Mouse (Mus musculus) c-Kit-positive CD71-positive TER-119-positive erythroid progenitor cells, embryonic 14.5 days (primary cell): ENCODE data around the gene Olfr849.

Source experiments
- DNase-seq: peaks from one replicate; pipeline ENCODE4 v3.0.0-alpha.2; 2013; ENCODE audit warnings: low spot score

Gene Olfr849

DNA sequence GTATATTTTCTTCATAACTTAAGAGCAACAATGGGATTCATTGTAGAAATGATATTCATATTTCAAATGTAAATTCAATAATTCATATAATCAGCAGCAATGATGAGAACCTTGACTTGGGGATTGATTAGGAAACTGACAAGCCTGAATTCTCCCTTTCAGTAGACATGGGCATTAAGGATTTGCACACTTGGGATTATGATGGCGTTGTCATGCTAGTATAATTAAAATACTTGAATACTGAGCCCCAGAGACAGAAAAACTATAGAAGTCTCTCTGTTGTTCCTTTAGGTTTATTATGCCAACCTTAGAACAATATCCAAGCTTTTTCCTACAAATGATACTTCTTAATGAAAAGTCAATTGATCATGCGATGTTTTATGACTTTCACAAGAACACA lies at the start of gene Olfr849:
TSS of gene Olfr849 (plus strand) at position 301 of the 400 bp plus-strand sequence.
- DNase-seq, result no peak

DNA sequence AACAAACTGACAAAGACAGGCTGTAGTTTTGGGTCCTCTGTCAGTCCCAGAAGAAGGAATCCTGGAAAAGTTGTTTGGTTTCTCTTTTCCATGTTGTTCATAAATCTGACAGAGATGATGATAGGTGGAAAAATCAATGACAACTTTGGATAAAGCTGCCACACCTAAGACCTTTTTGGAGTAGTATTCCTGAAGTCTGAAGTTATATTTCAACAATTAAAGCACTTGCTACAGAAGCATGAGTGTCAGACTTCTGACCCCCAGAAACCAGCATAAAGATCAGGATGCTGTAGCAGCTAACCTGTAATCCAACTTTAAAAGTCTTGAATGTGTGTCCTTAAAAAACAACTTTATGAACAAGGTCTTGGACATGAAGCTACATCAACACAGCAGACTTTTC lies 38.1 kb downstream of the Olfr849 start, which contains the start of gene Olfr850:
TSS of gene Olfr850 (minus strand) at position 101 of the 400 bp plus-strand sequence.
- DNase-seq, result no peak

DNA sequence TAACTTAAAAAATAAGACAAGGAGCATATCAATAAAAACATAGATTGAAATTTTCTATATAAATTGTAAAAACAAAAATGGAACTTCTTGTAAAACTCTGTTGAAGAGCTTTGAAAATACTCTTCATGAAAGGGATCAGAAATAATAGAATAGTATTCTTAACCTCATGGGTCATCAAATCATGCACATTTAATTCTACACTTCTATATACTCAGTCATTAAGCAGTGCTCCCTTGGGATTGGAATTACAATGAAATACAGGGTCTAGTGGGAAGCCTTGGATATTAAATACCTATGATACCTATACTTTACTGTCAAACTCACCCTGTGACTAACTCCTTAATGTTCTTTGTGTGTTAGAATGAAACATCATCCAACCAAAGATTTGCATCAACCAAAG lies 52.9 kb downstream of the Olfr849 start, which contains the start of gene Olfr851:
TSS of gene Olfr851 (plus strand) at position 301 of the 400 bp plus-strand sequence.
- no peak for DNase-seq
